Mouse (Mus musculus) liver, embryonic 11.5 days (tissue): ENCODE measurements around the gene Tbc1d22b. TPM values are rescaled to one million over a fixed set of nuclear protein-coding genes. Genes with fewer than 3 reads are reported as not detected.
A peak's percentile ranks its signal among the peaks of the same experiment; 100 is the strongest.

Source experiments
- ATAC-seq: fragments of 200-750 bp; cut with Nextera tagmentation; replicated peaks from 2 replicates; pipeline ENCODE4 v1.8.0; 2017; ENCODE audit warnings: moderate number of reproducible peaks, mild to moderate bottlenecking, moderate TSS enrichment, moderate library complexity; ENCODE audit not compliant: low FRiP score
- DNase-seq: peaks from one replicate; pipeline ENCODE4 v3.0.0-alpha.2; 2017; ENCODE audit warnings: low spot score
- H3K27ac ChIP-seq: fragments of 300-500 bp; sonication (generic); 2 replicates; pipeline ENCODE4 v1.5.1; 2014; ENCODE audit warnings: mild to moderate bottlenecking, low read depth, low read length, control low read depth
- H3K27me3 ChIP-seq: fragments of 300-500 bp; sonication (generic); replicated peaks from 2 replicates; pipeline ENCODE4 v1.6.1; 2014; ENCODE audit warnings: low read length, mixed read lengths; ENCODE audit not compliant: control insufficient read depth, insufficient read depth
- H3K36me3 ChIP-seq: fragments of 300-500 bp; sonication (generic); 2 replicates; pipeline ENCODE4 v1.6.1; 2014; ENCODE audit warnings: mild to moderate bottlenecking, low read length, moderate library complexity, mixed read lengths; ENCODE audit not compliant: control insufficient read depth, insufficient read depth
- H3K4me1 ChIP-seq: fragments of 300-500 bp; sonication (generic); replicated peaks from 2 replicates; pipeline ENCODE4 v1.6.1; 2014; ENCODE audit warnings: low read length, mixed read lengths; ENCODE audit not compliant: control insufficient read depth, insufficient read depth
- H3K4me2 ChIP-seq: fragments of 300-500 bp; sonication (generic); 2 replicates; pipeline ENCODE4 v1.6.1; 2014; ENCODE audit warnings: mild to moderate bottlenecking, control low read depth, moderate library complexity
- H3K4me3 ChIP-seq: fragments of 300-500 bp; sonication (generic); 2 replicates; pipeline ENCODE4 v1.5.1; 2014; ENCODE audit warnings: low read depth, low read length, control low read depth
- H3K9ac ChIP-seq: fragments of 300-500 bp; sonication (generic); 2 replicates; pipeline ENCODE4 v1.6.1; 2014; ENCODE audit warnings: low read depth, low read length, control low read depth
- H3K9me3 ChIP-seq: fragments of 300-500 bp; sonication (generic); 2 replicates; pipeline ENCODE4 v1.6.1; 2016; ENCODE audit warnings: low read length, inconsistent platforms, mixed read lengths; ENCODE audit not compliant: control insufficient read depth
- WGBS: fragments of 180-500 bp; shearing (Covaris S2); extraction: QIAGEN DNeasy Blood & Tissue Kit; methylation state at CpG from one replicate; pipeline ENCODE4 v1.1.7; 2014; 5-methylcytosine and 5-hydroxymethylcytosine counted together
- polyA plus RNA-seq: library from polyadenylated mRNA; unstranded; fragments of >200 nt; fragmentation: Nextera tagmentation; extraction: Ambion mirVana; gene quantifications from 2 replicates; pipeline ENCODE4 v1.2.1, GENCODE M21; 2014

Tbc1d22b gene
- polyA plus RNA-seq, 1 experiment from 2014 or later = 11.5 TPM

GRCm38 (mm10) chr17:29551019-29551418 is 1.4 kb downstream of the Tbc1d22b start:
- no peaks in the 10 kb centered on the region for H3K27me3 ChIP-seq
- peak overlapping the region; percentile 94 for H3K4me2 ChIP-seq
- WGBS = 32% methylated on average over 6 of the region's 6 CpGs
- H3K9ac ChIP-seq = no peak overlapping the region; the same call in 1 of the 2 replicates
- no peak for DNase-seq
- peaks cover 21% of the 10 kb centered on the region for H3K4me1 ChIP-seq
- no peak for ATAC-seq
- H3K27ac ChIP-seq = no peak overlapping the region
- no peaks in the 10 kb centered on the region for H3K36me3 ChIP-seq
- H3K9me3 ChIP-seq = no peaks in the 10 kb centered on the region
- peak overlapping the region; percentile 87 for H3K4me3 ChIP-seq

GRCm38 (mm10) chr17:29552162-29552732 is 2.7 kb downstream of the Tbc1d22b start, which contains the start of gene Tmem217:
Gene Tmem217, minus strand, starts transcription at chr17:29552385.
- no peak within 1 kb of the TSS for H3K9ac ChIP-seq
- DNase-seq (no peak), ATAC-seq (no peak)
- 91% methylated on average over 5 of the region's 5 CpGs for WGBS
- H3K36me3 ChIP-seq = no peaks in the 10 kb centered on the region
- H3K4me1 ChIP-seq = peaks cover 21% of the 10 kb centered on the region
- no peaks in the 10 kb centered on the region for H3K27me3 ChIP-seq
- H3K27ac ChIP-seq = no peak within 1 kb of the TSS
- peak within 1 kb of the TSS; percentile 94 for H3K4me2 ChIP-seq
- H3K4me3 ChIP-seq = no peak within 1 kb of the TSS
- H3K9me3 ChIP-seq = no peaks in the 10 kb centered on the region

- peaks cover 21% of the 10 kb centered on the region for H3K4me1 ChIP-seq
- no peak overlapping the region for H3K4me3 ChIP-seq
- H3K4me2 ChIP-seq = no peak overlapping the region
- H3K36me3 ChIP-seq = no peaks in the 10 kb centered on the region
- no peak overlapping the region for H3K9ac ChIP-seq
- no peaks in the 10 kb centered on the region for H3K27me3 ChIP-seq
- no peaks in the 10 kb centered on the region for H3K9me3 ChIP-seq
- no peak overlapping the region for H3K27ac ChIP-seq
- ATAC-seq (no peak), DNase-seq (no peak)
Measured at GRCm38 (mm10) chr17:29554176-29554575, 4.6 kb downstream of the Tbc1d22b start.

GRCm38 (mm10) chr17:29556456-29556855 is 6.9 kb downstream of the Tbc1d22b start:
- Histone ChIP-seq H3K4me2 (no peak overlapping the region), H3K36me3 (no peaks in the 10 kb centered on the region), H3K9me3 (no peaks in the 10 kb centered on the region), H3K4me1 (peaks cover 6% of the 10 kb centered on the region), H3K4me3 (no peak overlapping the region), H3K27ac (no peak overlapping the region), H3K9ac (no peak overlapping the region), H3K27me3 (no peaks in the 10 kb centered on the region)
- no peak for ATAC-seq
- 85% methylated on average over 10 of the region's 10 CpGs for WGBS
- no peak for DNase-seq

- Histone ChIP-seq H3K9me3 (no peaks in the 10 kb centered on the region), H3K36me3 (no peaks in the 10 kb centered on the region), H3K4me3 (no peak overlapping the region), H3K27me3 (no peaks in the 10 kb centered on the region), H3K4me2 (no peak overlapping the region), H3K9ac (no peak overlapping the region), H3K27ac (no peak overlapping the region), H3K4me1 (peaks cover 6% of the 10 kb centered on the region)
- DNase-seq (no peak), ATAC-seq (no peak)
- 74% methylated on average over 7 of the region's 7 CpGs for WGBS
Measured at GRCm38 (mm10) chr17:29556893-29557292, 7.3 kb downstream of the Tbc1d22b start.

- ATAC-seq (no peak), DNase-seq (no peak)
- Histone ChIP-seq H3K4me2 (no peak overlapping the region), H3K36me3 (no peaks in the 10 kb centered on the region), H3K4me3 (no peak overlapping the region), H3K27me3 (no peaks in the 10 kb centered on the region), H3K9me3 (no peaks in the 10 kb centered on the region), H3K27ac (no peak overlapping the region), H3K4me1 (peaks cover 6% of the 10 kb centered on the region), H3K9ac (no peak overlapping the region)
- 66% methylated on average over 5 of the region's 5 CpGs for WGBS
Measured at GRCm38 (mm10) chr17:29558476-29558875, 8.9 kb downstream of the Tbc1d22b start.

GRCm38 (mm10) chr17:29565521-29565920 is 15.9 kb downstream of the Tbc1d22b start:
- Histone ChIP-seq H3K27ac (no peak overlapping the region), H3K9me3 (no peaks in the 10 kb centered on the region), H3K4me3 (no peak overlapping the region), H3K4me1 (no peaks in the 10 kb centered on the region), H3K36me3 (peaks cover 2% of the 10 kb centered on the region), H3K4me2 (no peak overlapping the region), H3K9ac (no peak overlapping the region), H3K27me3 (no peaks in the 10 kb centered on the region)
- ATAC-seq (no peak), DNase-seq (no peak)
- 98% methylated on average over 5 of the region's 5 CpGs for WGBS

- ATAC-seq (no peak), DNase-seq (no peak)
- Histone ChIP-seq H3K9ac (no peak overlapping the region), H3K4me2 (no peak overlapping the region), H3K4me3 (no peak overlapping the region), H3K9me3 (no peaks in the 10 kb centered on the region), H3K27me3 (no peaks in the 10 kb centered on the region), H3K27ac (no peak overlapping the region), H3K36me3 (peaks cover 13% of the 10 kb centered on the region), H3K4me1 (no peaks in the 10 kb centered on the region)
- 89% methylated on average over 15 of the region's 15 CpGs for WGBS
Measured at GRCm38 (mm10) chr17:29568435-29568834, 18.9 kb downstream of the Tbc1d22b start.

- no peak overlapping the region for H3K4me3 ChIP-seq
- H3K9ac ChIP-seq = no peak overlapping the region
- H3K9me3 ChIP-seq = no peaks in the 10 kb centered on the region
- H3K27me3 ChIP-seq = no peaks in the 10 kb centered on the region
- DNase-seq (no peak), ATAC-seq (no peak)
- H3K4me1 ChIP-seq = no peaks in the 10 kb centered on the region
- H3K4me2 ChIP-seq = no peak overlapping the region
- peaks cover 16% of the 10 kb centered on the region for H3K36me3 ChIP-seq
- WGBS = 90% methylated on average over 6 of the region's 6 CpGs
- no peak overlapping the region for H3K27ac ChIP-seq
Measured at GRCm38 (mm10) chr17:29569831-29570230, 20.2 kb downstream of the Tbc1d22b start.
